Mouse (Mus musculus) gastrocnemius, adult 18-20 months (tissue): ENCODE data around the gene Letmd1. TPM values are rescaled to one million over a fixed set of nuclear protein-coding genes. Genes with fewer than 3 reads are reported as not detected.
A peak's percentile ranks its signal among the peaks of the same experiment; 100 is the strongest.
"Not testable (repeated sequence)": the region's sequence is repeated elsewhere in the genome, so short reads cannot be mapped to it uniquely, and the experiment has no call there.

Experiments used
- DNase-seq: peaks from one replicate; pipeline ENCODE4 v3.0.0; 2021; ENCODE audit warnings: low spot score
- long read RNA-seq, 2 experiments: library from polyadenylated mRNA; stranded (forward); transcript quantifications; one replicate each; pipeline ENCODE4 v2.0.0; 2021
- total RNA-seq, 2 experiments: library from RNA; stranded (reverse); gene quantifications; 2 replicates each; pipeline ENCODE4 v1.2.3; 2021

Gene Letmd1
- 1 to 10 TPM; 6.7 to 7.5 TPM for total RNA-seq
- long read RNA-seq, experiment 1, transcript Letmd1-201 (9 exons, 2,502 nt) = major isoform, 5 of 11 reads
- long read RNA-seq, experiment 1, partial matches to known transcripts = 2 of 11 reads
- long read RNA-seq, experiment 1, other reads (novel, unspliced or antisense) = 4 of 11 reads
- long read RNA-seq, experiment 2, transcript Letmd1-201 (9 exons, 2,502 nt) = major isoform, 5 of 12 reads
- long read RNA-seq, experiment 2, partial matches to known transcripts = 4 of 12 reads
- long read RNA-seq, experiment 2, other reads (novel, unspliced or antisense) = 2 of 12 reads

- DNase-seq = peak; percentile 86
These were observed at the start of gene Letmd1 for GRCm38 (mm10) chr15:100468295-100469188. Gene Letmd1, plus strand, starts transcription at chr15:100469023.

DNA sequence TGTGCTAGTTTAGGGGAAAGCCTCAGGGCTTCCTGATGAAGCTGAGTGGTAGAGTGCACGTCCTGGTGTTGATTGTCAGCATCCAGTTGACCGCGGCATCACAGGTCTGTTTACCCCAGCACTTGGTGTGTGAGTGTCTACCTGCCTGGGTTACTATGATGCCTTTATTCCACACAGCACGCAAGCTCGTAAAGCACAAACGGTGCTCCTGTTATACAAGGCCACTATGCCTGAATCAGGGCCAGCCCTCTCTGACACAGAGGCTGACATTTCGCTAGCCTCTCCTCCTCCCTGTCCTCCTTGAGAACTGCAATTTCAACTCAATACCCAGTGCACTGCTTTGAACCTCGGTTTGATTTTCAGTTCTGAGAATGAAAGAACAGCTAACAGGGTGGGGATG is 49.5 kb upstream of the Letmd1 start:
- peak; percentile 51 for DNase-seq

- no peak for DNase-seq
These were observed 48.7 kb upstream of the Letmd1 start for GRCm38 (mm10) chr15:100419901-100420745.

GRCm38 (mm10) chr15:100421059-100421757 is 47.6 kb upstream of the Letmd1 start:
- no peak for DNase-seq

DNA sequence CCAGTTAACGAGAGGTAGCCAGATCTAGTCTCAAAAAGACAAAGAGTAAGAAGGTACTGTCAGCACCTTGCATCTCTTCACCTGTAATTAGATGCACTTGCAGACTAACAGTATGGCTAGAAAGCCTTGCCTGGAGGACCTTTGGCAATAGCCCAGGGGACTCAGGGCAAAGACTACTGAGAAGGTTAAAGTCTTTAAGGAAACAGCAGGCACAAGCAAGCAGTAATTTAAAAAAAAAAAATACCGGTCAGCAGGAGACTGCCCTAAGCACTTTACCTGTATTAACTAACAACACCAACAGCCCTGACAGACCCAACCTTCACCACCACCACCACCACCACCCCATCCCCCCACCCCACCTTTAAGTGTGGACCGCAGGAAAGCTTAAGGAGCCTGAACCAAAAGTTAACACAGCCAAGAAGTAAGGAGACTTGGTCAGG is 47.0 kb upstream of the Letmd1 start, which contains the start of gene Gm5475:
Gene Gm5475, plus strand, starts transcription at position 390 of the 440 bp plus-strand sequence.
- not testable (repeated sequence) for DNase-seq

- no peak for DNase-seq
These were observed 46.3 kb upstream of the Letmd1 start for GRCm38 (mm10) chr15:100422476-100422875.

GRCm38 (mm10) chr15:100422899-100423860 is 45.6 kb upstream of the Letmd1 start:
- DNase-seq = peak; percentile 97

DNA sequence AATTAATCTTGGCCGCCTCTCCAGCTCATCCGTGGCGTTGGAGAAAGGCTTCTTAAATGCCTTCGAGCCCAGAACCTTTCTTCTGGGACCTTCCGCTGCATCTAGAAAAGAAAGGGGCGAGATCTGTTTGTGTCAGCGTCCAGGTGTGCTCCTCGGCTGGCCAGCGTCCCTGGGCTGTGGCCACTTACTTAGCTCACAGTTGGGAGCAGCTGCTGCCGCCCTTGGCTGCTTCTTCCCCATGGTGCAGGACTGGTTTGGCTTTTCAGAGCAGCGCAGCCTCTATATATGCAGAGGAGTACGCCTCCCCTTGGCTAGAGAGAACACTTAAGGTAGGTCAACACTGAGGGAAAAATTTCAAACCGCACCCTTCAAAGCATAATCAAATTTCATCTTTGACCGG is 44.9 kb upstream of the Letmd1 start:
- peak; percentile 27 for DNase-seq

DNA sequence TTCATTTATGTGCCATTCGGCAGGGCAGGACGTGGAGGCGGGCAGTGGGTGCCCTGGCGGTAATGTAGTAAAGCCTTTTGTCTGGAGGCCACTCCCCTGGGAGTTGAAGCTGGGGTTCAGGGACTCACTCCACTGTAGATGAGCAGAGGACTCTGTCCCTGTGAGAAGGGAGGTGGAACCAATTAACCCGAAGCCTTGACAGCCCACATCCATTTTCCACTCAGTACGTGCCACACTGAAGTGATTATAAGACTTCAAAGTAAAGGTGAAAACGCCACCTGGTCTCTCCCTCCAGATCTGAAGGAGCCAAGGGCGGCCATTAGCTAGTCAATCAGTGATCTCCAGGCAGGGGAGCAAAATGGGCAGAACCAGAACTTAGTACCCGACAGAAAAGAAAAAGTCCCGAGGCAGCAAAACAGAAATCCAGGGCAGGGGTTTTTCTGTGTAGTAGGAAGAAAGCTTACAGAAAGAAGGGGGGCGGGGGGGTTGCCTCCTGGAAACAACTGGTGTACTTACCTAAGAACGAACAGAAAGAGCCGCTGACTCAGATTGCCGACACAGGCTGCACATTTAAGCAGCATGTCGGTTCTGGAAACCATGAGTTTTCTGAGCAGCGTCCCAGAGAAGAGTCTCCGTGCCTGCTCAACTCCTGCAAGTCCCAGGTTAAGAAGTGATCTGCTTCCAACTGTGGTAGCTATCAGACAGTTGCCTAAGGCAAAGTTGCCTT is 44.3 kb upstream of the Letmd1 start, which contains the start of gene Slc11a2:
Gene Slc11a2, minus strand, starts transcription at position 677 of the 727 bp plus-strand sequence.
- DNase-seq = no peak

- no peak for DNase-seq
These were observed 40.4 kb upstream of the Letmd1 start for GRCm38 (mm10) chr15:100428296-100428905.

GRCm38 (mm10) chr15:100429959-100430565 is 38.8 kb upstream of the Letmd1 start:
- DNase-seq = no peak

GRCm38 (mm10) chr15:100433234-100433633 is 35.6 kb upstream of the Letmd1 start:
- DNase-seq = no peak

GRCm38 (mm10) chr15:100436112-100436511 is 32.7 kb upstream of the Letmd1 start:
- DNase-seq = no peak

GRCm38 (mm10) chr15:100436518-100436917 is 32.3 kb upstream of the Letmd1 start:
- no peak for DNase-seq

- peak; percentile 83 for DNase-seq
These were observed 25.5 kb upstream of the Letmd1 start for GRCm38 (mm10) chr15:100443126-100443922.

GRCm38 (mm10) chr15:100446887-100447286 is 21.9 kb upstream of the Letmd1 start:
- DNase-seq = no peak

GRCm38 (mm10) chr15:100448572-100448971 is 20.3 kb upstream of the Letmd1 start:
- DNase-seq = no peak
